Mouse (Mus musculus) frontal cortex, postnatal 25 days (tissue): ENCODE results near the gene Mn1.

Experiments
- DNase-seq, 2 experiments: peaks; one replicate each; pipeline ENCODE4 v3.0.0; 2022; ENCODE audit warnings: low spot score in 2 of 2

Mn1 gene

DNA sequence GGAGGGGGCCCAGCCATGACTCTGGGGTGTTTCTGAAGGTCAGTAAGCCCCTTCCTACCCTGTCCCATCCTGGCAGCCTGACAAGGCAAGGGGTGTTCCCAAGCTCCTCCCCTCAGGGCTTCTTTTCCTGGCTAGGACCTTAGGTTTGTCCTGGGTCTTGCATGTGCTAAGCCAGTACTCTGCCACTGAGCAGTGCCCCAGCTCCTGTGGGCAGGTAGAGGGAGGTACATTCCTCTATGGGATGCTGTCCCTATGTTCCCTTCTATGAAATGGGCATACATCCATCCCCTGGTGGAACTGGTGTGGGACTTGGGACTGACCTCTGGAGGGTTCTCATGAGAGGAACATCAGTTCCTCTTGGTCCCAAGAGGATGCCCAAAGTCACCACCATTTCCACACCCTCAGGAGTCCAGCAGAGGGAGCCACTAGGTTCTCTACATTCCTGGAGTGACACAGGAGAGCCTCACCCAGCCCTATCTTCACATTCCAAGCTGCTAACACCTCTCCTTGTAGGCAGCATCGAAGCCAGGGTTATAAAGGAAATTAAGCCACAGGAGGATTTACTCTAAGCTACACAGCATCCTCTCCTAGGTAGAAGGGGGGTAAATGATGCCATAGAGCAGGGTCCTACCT, 7.6 kb upstream of the Mn1 start:
- DNase-seq = no peak

DNA sequence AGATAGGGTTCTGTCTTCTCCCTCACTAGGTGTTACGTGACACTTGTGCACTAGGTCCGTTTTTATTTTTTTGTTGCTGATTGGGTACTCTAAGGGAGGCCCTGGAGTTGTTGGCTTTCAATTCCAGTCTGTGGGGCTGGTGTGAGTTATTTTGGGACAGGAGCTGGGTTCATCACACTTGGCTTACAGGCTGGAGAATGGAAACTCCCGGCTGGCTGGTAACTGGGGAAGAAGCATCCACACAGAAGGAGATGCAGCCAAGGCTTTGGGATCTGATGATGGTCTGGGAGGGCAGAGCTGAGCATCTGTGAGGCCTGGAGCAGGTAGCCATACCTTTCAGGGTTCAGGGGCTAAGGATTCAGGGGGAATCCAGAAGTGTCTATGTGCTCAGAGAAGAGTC, 6.5 kb upstream of the Mn1 start:
- no peak for DNase-seq

DNA sequence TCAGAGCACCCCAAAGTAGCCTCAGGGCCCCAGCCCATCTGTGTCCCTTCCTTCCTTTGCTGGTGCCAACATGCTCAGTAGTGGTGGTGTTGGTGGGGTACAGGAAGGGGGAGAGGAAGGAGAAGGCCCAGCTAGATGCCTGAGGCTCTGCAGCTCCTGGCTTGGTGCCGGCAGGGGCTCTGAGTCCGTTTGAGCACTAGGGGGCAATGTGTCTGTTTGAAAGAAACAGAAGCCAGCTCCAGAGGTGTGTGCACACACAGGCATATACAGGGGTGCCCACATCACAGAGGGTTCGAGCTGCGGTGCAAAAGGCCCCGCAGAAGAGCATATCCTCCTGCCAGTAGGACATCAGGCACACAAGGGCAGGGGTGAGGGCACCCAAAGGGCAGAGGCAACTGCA, 3.0 kb upstream of the Mn1 start:
- DNase-seq = peak in 1 of 2 experiments; percentile 48

DNA sequence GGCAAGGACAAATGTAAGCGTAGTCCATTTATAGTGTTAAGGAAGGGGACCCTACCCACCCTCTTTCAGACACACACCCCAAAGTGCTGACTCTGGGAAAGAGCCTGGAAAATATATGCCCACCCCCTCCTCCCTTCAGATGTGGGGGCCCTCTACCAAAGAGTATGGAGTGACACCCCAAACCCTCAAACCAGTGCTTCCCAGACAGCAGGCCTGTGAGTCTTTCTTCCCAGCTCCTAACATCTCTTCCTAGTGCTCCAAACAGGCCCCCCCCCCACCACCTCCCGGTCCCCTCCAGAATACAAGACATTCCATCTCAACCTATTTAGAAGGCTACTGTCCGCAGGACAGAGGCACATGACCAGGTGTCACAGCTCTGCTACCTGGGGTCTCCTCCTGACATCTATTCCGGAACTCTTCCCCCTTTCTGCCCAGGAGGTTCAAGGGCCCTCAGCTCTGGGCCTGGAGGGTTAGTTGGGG, 2.4 kb upstream of the Mn1 start:
- DNase-seq = no peak

DNA sequence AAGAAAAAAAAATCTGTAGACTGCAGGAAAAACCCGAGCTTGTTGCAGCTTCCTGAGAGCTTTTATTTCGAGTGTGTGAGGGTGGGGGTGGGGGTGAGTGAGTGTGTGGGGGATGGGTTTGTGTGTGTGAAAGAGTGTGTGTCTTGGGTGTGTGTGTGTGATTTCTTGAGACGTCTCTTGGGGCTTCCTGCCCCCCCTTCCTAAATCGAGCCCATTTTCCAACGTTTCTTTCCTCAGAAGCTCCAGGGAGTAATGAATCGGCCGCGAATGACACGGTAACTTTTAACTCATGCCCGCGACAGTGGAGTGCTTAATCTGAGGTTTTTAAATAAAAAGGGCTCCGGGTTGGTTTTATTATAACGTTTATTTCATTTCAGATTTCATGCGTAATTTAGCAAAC, 1.6 kb upstream of the Mn1 start:
- no peak for DNase-seq

DNA sequence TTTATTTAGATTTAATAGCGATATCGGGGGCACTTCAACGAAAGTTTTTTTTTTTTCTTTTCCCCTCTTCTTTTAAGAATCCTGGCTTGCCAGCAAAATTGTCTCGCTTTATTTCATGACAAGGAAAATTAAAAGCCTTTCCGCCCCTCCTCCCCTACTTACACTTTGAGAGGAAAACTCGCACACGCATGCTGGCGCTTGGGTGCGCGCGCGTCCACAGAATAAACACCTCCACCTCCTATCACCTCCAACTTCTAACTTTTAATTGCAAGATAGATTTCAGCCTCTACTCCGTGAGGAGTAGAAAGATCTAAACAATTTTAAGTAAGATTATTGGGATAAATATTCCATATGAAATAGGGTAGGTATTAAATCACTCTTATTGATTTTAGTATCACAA, 1.1 kb upstream of the Mn1 start:
- no peak for DNase-seq

DNA sequence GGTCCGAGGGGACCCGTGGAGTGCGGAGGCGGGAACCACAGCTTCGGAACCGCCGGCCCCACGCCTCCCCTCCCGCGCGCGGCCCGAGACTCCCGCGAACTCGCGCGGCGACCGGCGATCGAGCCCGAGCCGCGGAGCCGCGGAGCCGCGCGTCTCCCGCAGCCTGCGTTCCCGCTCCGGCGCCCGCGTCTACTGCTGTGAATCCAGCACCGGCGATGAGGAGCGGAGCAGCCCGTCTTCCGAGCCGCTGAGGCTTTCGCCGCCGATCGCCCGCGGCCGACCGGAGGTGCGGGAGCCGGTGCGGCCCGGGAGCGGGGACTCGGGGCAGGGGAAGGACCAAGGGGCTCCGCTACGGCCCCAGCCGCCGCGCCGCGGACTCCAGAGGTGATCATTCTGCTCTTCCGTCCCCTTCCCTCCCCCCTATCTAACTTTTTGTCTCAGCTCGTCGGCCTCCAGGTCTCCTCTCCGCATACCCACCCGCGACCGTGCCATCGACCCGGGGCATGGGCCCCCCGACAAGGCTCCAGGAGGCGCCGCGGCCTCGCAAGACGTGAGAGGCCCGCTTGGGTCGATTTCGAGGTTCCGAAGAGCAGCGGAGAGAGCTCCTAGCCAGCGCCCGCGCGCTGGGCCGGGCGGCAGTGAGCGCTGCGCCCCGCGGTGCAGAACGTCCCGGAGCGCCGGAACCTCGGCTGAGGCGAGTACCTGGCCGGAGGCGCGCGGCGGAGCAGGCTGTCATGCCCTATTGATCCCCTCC, 393 bp downstream of the Mn1 start:
- DNase-seq = no peak

DNA sequence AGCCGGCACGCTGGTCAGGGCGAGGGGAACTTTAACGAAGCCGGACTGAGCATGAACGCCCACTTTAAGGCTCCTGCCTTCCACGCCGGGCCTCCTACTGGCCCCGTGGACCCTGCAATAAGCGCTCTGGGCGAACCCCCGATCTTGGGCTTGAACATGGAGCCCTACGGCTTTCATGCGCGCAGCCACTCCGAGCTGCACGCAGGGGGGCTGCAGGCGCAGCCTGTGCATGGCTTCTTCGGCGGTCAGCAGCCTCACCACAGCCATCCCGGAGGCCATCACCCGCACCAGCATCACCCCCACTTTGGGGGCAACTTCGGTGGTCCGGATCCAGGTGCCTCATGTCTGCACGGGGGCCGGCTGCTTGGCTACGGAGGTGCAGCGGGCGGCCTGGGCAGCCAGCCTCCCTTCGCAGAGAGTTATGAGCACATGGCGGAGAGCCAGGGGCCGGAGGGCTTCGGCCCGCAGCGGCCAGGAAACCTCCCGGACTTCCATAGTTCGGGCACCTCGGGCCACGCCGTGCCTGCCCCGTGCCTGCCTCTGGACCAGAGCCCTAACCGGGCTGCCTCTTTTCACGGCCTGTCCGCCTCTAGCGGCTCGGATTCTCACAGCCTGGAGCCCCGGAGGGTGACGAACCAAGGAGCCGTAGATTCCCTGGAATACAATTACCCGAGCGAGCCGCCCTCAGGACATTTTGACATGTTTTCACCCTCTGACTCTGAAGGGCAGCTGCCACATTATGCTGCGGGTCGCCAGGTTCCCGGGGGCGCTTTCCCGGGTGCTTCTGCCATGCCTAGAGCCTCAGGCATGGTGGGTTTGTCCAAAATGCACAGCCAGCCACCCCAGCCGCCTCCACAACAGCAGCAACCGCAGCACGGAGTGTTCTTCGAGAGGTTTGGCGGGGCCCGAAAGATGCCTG, 1.3 kb downstream of the Mn1 start:
- DNase-seq = no peak

DNA sequence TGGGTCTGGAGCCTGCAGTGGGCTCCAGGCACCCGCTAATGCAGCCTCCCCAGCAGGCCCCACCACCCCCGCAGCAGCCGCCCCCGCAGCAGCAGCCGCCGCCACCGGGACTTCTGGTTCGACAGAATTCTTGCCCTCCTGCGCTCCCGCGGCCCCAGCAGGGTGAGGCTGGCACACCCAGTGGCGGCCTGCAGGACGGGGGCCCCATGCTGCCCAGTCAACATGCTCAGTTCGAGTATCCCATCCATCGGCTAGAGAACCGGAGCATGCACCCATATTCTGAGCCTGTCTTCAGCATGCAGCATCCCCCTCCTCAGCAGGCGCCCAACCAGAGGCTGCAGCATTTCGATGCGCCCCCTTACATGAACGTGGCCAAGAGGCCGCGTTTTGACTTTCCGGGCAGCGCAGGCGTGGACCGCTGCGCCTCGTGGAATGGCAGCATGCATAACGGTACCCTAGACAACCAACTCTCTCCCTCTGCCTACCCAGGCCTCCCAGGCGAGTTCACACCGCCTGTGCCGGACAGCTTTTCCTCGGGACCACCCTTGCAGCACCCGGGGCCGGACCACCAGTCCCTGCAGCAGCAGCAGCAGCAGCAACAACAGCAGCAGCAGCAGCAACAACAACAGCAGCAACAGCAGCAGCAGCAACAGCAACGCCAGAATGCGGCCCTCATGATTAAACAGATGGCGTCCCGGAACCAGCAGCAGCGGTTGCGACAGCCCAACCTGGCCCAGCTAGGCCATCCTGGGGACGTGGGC, 2.1 kb downstream of the Mn1 start:
- no peak for DNase-seq

DNA sequence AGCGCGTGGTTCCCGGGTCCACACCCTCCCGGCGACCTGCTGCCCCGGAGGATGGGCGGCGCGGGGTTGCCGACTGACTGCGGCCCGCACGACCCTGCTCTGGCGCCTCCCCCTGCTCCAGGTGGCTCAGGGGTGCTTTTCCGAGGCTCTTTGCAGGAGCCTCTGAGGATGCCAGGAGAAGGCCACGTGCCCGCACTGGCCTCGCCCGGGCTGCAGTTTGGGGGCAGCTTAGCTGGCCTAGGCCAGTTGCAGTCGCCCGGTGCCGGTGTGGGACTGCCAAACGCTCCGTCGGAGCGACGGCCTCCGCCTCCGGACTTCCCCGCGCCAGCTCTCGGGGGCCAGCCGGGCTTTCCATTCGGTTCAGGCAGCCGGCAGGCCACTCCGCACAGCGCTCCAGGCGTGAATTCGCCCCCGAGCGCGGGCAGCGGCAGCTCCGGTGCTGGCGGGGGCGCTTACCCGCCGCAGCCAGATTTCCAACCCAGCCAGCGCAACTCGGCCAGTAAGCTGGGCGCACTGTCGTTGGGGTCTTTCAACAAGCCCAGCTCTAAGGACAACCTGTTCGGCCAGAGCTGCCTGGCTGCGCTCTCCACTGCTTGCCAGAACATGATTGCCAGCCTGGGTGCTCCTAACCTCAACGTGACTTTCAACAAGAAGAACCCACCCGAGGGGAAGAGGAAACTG, 3.0 kb downstream of the Mn1 start:
- DNase-seq = no peak

DNA sequence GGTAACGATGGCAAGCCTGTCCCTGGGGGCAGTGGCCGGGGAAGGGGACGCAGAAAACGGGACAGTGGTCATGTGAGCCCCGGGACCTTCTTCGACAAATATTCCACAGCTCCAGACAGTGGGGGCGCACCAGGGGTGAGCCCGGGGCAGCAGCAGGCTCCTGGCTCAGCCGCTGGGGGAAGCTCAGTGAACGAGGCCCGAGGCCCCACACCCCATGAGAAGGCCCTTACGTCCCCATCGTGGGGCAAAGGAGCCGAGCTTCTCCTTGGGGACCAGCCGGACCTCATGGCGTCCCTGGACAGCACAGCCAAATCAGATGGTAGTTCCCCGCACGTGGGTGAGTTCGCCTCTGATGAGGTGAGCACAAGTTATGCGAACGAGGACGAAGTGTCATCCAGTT, 3.7 kb downstream of the Mn1 start:
- no peak for DNase-seq

DNA sequence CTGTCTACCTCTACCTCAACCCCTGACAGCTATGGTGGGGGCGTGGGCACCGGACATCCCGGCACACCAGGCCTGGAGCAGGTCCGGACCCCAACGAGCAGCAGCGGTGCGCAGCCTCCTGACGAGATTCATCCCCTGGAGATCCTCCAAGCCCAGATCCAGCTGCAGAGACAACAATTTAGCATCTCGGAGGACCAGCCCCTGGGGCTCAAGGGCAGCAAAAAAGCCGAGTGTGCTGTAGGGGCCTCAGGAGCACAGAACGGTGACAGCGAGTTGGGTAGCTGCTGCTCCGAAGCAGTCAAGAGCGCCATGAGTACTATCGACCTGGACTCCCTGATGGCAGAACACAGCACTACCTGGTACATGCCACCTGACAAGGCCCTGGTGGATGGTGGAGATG, 4.3 kb downstream of the Mn1 start:
- DNase-seq = no peak

DNA sequence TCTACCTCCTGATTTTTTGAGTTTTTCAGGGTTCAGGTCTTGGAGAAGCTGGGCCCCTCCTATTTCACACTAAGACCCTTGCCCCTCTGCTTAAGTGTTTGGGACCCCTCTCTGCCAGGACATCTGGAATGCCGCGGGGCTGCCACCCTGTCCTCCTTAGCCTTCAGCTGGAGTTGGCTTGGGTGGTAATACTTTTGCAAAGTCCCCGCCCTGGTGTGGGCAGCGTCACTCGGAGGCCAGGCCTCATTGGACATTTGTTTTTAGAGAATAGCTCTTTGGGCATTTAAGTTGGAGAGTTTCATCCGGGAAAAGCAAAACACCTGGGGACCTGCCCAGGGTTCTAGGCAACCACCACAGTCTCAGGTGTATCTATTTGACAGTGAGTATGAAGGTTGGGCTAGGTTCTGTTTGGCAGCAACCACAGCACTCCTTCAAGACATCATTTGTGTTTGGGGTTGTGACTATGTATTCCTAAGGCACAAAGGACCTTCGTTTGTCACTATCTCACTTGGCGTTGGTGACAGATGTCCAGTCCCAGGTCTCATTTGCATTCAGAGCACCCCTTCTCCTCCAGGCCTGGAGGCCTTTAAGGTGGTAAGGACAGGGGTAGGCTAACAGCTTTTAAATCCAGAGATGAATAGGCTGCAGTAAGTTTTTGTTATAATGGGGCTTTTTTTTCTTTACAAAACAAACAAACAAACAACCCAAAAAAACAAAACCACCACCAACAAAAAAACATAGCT, 5.1 kb downstream of the Mn1 start:
- DNase-seq = no peak

DNA sequence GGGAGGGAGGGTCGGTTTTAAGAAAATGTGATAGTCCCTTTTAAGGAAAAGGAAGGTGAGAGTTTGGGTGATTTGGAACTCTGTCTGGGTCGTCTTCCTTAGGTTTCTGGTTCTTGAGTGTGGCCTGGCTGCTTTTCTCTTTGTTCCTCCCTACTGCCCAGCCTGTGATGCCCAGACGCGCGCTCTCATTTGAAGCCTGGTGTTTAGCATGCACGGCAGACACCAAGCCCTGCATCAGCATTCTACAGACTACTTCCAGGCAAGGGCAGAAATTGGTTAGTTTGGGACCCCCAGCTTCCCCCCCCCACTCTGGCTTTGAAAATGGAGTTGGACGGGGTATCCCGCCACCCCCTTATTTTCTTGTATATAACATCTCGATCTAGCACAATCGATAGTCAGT, 5.8 kb downstream of the Mn1 start:
- no peak for DNase-seq

DNA sequence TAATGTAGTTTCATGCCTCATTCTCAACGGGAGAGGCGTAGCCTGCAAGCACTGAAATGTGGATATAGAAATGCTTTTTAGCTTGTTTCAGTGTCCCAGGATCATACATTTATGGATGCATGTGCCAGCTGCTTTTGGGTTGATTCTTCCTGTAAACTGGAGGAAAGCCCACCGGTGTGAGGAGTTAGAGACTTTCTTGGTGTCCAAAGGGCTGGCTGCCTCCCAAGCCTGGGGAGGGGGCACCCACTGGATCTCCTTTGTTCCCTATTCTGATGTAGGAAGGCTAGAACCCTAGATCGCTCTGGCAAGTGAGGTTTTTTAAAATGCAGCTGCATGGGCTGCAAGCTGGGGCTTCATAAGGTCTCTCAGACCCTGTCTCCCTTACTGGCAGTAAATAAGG, 6.5 kb downstream of the Mn1 start:
- DNase-seq = no peak

DNA sequence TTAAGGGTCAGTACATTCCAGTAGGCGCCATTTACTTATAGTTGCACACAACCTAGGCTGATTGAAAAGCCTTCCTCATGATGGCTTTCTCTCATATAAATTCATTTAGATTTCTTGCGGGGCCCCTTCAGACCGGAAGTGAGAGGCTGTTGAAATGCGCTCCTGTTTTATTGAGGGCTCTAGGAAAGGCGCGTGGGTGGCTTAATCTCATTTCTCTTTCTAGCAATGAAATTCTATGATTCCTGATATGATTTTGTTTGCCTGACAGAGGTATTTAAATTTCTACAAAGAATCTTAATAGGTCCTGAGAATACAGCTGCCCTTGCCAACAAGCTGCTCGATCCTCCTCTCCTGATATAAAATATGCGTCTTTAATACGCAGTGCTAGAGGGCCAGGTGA, 8.7 kb downstream of the Mn1 start:
- no peak for DNase-seq

DNA sequence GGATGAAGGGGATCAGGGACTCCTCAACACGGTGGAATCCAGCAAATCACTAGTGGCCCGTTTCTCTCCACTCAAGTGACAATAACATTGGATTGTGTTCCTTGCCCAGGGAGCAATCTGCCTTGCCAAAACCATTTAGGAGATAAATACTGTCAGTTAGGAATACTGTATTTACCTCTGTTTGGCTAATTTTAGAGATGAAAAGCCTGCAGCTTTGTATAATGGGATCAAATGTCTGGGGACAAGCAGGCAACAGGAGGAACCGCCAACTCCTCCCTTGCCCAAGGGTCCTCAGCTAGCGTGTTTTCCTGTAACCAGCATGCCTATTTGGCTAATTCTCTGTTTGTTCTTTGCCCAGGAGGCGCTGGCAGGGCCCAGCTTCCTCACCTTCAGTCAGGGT, 9.1 kb downstream of the Mn1 start:
- no peak for DNase-seq

DNA sequence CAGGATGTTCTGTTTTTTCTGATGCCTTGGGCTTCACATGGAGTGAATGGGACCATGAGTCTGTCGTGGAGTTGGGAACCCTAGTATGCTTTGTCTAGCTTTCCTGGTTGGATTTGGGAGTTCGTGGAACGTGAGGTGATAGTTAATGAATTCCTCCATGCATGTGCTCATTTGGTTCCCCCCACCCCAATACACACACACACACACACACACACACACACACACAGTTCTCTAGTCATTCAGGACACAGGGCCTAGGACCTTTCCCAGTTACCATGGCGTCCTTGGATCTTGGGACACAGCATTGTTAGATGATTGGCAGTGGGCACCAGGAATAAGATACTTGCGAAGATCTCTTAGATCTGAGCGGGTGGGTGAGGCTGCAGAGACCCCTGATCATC, 11.7 kb downstream of the Mn1 start:
- no peak for DNase-seq

DNA sequence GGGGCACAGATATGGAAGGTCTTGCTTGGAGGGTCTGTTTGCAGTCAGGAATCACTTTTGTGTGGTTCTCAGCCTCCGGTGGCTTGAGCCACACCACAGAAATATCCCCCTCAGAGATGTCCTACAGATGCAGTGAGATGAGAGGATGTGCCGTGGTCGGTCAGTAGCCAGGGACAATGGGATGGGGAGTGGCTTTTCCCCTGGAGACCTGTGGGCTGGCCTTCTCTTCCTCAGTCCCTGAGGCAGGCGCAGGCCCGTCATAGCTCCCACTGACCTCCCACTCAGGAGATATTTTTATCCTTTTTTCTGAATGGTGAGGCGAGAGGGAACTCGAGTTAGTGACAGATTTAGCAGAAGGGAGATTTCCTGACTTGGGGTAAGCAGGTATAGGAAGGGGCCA, 12.6 kb downstream of the Mn1 start:
- DNase-seq = no peak

DNA sequence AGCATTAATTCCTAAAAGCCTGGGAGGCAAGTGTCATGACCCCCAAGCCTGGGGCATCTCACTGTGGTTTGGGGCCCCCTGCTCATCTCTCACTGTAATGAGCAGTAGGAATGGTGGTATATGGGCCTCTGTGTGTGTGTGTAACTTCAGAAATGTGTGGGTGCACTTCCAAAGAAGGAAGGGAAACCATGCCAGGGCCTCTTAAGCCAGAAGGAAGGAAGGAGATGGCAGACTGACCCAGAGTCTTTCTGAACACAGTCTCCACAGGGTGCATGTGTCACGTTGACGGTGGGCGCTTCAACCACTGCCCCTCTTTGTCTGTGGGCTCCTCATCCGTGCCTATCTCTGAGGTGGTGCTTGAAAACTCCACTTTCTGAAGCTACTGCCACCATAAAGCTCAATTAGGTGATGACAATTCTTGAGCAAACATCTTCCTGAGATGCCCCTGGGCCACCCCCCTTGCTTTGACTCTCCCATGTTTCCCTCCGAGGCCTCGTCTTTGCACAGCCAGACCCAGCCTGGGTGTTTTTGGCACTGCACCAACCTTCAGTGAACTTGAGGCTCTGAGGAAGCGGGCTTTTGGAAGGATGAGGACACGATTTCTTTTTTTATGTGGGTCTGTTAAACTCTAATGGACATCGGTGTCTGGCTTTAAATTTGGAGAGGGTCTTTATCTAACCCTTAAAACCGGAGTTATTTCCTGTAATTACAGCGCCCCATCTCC, 14.0 kb downstream of the Mn1 start:
- DNase-seq = no peak
